Mouse (Mus musculus): ENCODE measurements around the gene Grin2b. TPM values are rescaled to one million over a fixed set of nuclear protein-coding genes. Genes with fewer than 3 reads are reported as not detected.
A peak's percentile ranks its signal among the peaks of the same experiment; 100 is the strongest.

Grin2b gene
- polyA plus RNA-seq (2016; fragmentation: Nextera tagmentation; extraction: Ambion mirVana), result 0.03 TPM in 1 of 2 replicates, not detected in the other

DNA sequence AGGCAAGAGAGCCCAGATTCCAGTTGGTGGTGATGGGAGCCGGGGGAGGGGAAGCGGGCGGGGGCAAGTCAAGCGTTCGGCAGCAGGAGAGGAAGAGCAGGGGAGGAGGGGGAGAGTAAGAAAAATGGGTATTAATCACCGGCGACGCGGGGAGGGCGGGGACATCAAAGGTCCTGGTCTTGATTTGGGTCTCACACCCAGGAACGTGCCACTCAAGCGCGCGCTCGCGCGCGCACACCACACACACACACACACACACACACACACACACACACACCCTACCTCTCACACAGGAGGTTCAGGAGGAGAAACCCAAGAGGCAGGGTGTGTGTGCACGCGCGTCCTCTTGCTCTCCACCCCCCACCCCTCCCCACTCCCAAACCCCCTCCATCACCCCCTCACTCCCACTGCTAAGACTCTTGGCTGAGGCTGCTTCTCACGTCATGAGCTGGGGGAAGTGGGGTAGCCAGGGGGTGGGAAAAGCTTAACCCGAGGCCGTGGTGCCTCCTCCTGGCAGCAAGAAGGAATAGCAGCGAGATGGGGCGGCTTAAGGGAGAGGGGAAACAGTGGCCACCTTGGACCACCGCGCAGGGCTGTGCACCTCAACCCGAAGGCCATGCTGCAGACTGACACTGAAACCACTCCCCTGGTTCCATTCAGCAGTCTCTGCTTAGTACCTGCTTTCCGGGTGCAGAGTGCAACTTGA is at the start of gene Grin2b:
Gene Grin2b (minus strand): TSS at position 321 of the 706 bp plus-strand sequence.
- H3K27ac ChIP-seq, result no peak within 1 kb of the TSS
- peaks cover 58% of the 10 kb centered on the region for H3K27me3 ChIP-seq (ENCODE audit: low read depth, poor library complexity, severe bottlenecking)
- 1% methylated on average over 19 of the region's 30 CpGs for WGBS

DNA sequence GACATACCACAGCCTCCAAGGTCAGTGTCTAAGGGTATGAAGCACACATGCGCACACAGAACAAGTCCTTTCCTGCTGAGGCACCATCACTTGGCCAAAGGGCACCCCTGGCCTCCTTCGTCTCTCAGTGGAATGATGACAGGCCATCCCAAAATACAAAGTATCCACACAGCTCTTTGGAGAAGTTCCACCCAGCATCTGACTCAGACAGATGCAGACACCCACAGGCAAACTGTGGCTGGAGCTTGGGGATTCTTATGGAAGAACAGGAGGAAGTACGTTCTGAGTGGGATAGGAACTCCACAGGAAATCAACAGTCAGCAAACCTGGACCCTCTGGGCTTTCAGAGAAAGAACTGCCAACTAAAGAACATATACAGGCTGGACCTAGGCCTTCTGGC is 48.6 kb upstream of the Grin2b start:
- no peaks in the 10 kb centered on the region for H3K36me3 ChIP-seq
- no peak overlapping the region for H3K27ac ChIP-seq
- no peaks in the 10 kb centered on the region for H3K9me3 ChIP-seq (replicated peaks)
- no peaks in the 10 kb centered on the region for H3K27me3 ChIP-seq (ENCODE audit: low read depth, poor library complexity, severe bottlenecking)
- H3K4me1 ChIP-seq, result no peaks in the 10 kb centered on the region
- WGBS, result 90% methylated on average over 3 of the region's 3 CpGs
- no peak for DNase-seq (ENCODE audit: low spot score)
- H3K4me3 ChIP-seq, result no peak overlapping the region

More for the DNA sequence above, at the start of gene Grin2b:
- H3K4me3 ChIP-seq, result peak within 1 kb of the TSS; percentile 57
- H3K36me3 ChIP-seq, result no peaks in the 10 kb centered on the region
- peak; percentile 60 for DNase-seq (ENCODE audit: low spot score)
- no peaks in the 10 kb centered on the region for H3K9me3 ChIP-seq (replicated peaks)
- H3K4me1 ChIP-seq, result peaks cover 21% of the 10 kb centered on the region

DNA sequence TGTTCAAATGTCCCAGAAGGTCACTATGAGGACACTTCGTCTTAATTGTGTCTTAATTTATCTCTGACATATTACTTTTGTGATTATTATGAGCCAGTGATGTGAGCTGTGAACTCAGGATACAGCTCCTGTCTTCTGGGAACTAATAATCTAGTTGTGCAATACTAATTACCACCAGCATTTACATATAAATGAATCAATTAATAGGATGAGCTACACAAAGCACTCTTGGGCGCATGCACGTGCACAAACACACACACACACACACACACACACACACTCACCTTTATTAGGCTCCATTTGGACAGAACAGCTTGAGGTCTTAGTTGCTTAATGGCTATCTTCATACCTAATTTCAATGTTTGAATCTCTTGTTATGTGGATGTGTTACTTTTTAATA is 37.1 kb upstream of the Grin2b start:
- H3K36me3 ChIP-seq, result no peaks in the 10 kb centered on the region
- H3K9me3 ChIP-seq (replicated peaks), result no peaks in the 10 kb centered on the region

DNA sequence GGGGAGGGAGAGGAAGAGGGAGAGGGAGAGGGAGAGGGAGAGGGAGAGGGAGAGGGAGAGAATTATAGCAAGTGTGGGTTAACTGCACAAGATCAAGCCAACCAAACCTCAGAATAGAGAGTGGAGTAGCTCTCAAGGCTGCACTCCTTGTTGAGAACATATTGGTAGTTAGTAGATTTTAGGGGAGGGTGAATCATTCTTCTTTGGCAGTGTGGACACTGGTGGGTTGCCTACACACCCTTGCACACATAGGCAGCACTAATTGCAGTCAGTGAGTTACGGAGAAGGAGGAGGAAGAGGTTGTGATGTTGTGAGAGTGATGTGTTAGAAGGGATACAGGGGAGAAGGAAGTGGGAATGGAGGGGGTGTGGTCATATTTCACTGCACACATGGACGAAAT is 26.5 kb upstream of the Grin2b start:
- H3K4me3 ChIP-seq, result no peak overlapping the region
- 83% methylated on average over 2 of the region's 2 CpGs for WGBS
- no peaks in the 10 kb centered on the region for H3K27me3 ChIP-seq (ENCODE audit: low read depth, poor library complexity, severe bottlenecking)
- no peaks in the 10 kb centered on the region for H3K4me1 ChIP-seq
- no peaks in the 10 kb centered on the region for H3K36me3 ChIP-seq
- no peak for DNase-seq (ENCODE audit: low spot score)
- H3K27ac ChIP-seq, result no peak overlapping the region
- no peaks in the 10 kb centered on the region for H3K9me3 ChIP-seq (replicated peaks)

More for the DNA sequence above, 37.1 kb upstream of the Grin2b start:
- 86% methylated on average over 3 of the region's 3 CpGs for WGBS
- DNase-seq (ENCODE audit: low spot score), result no peak
- H3K4me1 ChIP-seq, result no peaks in the 10 kb centered on the region
- no peak overlapping the region for H3K4me3 ChIP-seq
- H3K27ac ChIP-seq, result no peak overlapping the region
- H3K27me3 ChIP-seq (ENCODE audit: low read depth, poor library complexity, severe bottlenecking), result no peaks in the 10 kb centered on the region

DNA sequence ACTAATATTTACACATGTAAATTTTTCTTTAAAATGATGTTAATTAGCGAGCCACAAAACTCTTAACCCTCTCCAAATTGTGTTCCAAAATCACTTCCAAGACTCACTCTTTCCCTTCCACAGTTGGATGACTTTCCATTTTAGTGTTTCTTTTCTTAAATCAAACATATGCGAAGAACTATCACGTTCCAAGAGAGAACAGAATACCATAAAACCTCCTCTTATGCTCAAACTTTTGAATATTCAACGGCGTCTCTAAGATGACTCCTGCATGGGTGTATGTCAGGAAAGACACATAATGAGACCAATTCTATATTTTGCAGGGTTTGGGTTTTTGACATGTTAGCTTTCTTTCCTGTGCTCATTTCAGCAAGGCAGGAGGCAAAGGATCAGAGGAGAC is 21.3 kb upstream of the Grin2b start:
- H3K4me1 ChIP-seq, result no peaks in the 10 kb centered on the region
- no peak overlapping the region for H3K4me3 ChIP-seq
- H3K27me3 ChIP-seq (ENCODE audit: low read depth, poor library complexity, severe bottlenecking), result no peaks in the 10 kb centered on the region
- DNase-seq (ENCODE audit: low spot score), result no peak
- H3K27ac ChIP-seq, result no peak overlapping the region
- no peaks in the 10 kb centered on the region for H3K9me3 ChIP-seq (replicated peaks)
- H3K36me3 ChIP-seq, result no peaks in the 10 kb centered on the region
- 89% methylated on average over 5 of the region's 5 CpGs for WGBS

DNA sequence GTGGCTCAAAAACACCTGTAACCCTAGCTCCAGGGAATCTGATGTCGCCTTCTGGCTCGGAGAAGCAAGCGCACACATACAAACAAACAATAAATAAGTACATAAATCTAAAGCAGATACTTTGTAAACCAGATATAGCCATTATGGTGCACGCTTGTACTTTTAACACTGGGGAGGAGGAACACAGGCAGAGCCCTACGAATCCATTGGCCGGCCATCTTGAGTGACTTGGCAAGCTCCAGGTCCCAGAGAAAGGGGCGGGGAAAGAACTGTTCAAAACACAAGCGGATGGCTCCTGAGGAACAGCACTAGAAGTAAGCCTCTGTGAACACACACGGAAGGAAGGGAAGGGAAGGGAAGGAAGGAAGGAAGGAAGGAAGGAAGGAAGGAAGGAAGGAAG is 4.8 kb upstream of the Grin2b start:
- Histone ChIP-seq H3K4me3 (no peak overlapping the region), H3K27me3 (ENCODE audit: low read depth, poor library complexity, severe bottlenecking) (peaks cover 18% of the 10 kb centered on the region)
- 87% methylated on average over 9 of the region's 9 CpGs for WGBS

DNA sequence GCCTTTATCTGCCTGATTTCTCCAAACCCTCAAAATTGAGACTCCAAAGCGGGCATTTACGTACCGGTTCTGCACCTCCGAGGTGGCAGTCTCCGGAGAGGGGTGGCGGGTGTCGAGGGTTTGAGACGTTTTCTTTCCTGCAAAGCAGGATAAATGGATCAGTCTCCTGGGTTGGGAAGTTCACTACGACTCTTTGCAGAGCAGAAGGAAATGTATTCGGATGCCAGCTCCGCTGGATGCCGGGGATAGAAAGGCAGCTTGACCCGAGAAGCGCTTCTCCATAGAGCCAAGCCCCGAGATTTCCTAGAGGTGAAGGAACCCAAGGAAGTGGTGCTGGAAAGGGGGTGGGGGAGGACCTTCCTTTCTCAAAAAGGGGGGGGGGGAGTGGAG is 515 bp downstream of the Grin2b start:
- DNase-seq (ENCODE audit: low spot score), result peak; percentile 41
- peaks cover 58% of the 10 kb centered on the region for H3K27me3 ChIP-seq (ENCODE audit: low read depth, poor library complexity, severe bottlenecking)
- H3K27ac ChIP-seq, result no peak overlapping the region
- under 1% methylated on average over 15 of the region's 15 CpGs for WGBS
- peaks cover 21% of the 10 kb centered on the region for H3K4me1 ChIP-seq
- peak overlapping the region; percentile 57 for H3K4me3 ChIP-seq
- H3K9me3 ChIP-seq (replicated peaks), result no peaks in the 10 kb centered on the region
- no peaks in the 10 kb centered on the region for H3K36me3 ChIP-seq

More for the DNA sequence above, 4.8 kb upstream of the Grin2b start:
- Histone ChIP-seq H3K27ac (no peak overlapping the region), H3K4me1 (peaks cover 7% of the 10 kb centered on the region), H3K9me3 (replicated peaks) (no peaks in the 10 kb centered on the region), H3K36me3 (no peaks in the 10 kb centered on the region)
- DNase-seq (ENCODE audit: low spot score), result no peak

DNA sequence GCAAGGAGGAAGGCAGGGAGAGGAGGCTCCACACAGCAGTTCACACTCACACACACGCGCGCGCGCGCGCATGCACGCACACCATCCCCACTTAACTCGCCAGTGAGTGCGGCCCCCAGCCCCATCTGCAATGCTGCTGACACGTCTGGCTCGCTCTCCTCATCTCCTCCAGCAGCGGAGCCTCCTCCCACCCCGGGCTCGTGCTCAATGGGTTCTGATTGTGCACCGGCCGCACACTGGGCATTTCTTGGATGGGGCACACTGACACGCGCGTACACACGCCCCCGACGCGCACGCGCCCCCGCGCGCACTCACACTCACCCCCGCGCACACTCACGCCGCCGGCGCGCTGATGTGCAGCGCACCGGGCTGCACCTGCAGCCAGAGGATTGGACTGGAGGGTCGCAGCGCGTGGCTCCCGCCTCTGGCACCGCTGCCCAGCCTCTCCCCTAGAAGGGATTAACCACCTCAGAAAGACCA is 1.1 kb downstream of the Grin2b start:
- peak; percentile 53 for DNase-seq (ENCODE audit: low spot score)
- Histone ChIP-seq H3K36me3 (no peaks in the 10 kb centered on the region), H3K4me1 (peaks cover 21% of the 10 kb centered on the region), H3K9me3 (replicated peaks) (no peaks in the 10 kb centered on the region), H3K27ac (no peak overlapping the region), H3K27me3 (ENCODE audit: low read depth, poor library complexity, severe bottlenecking) (peaks cover 58% of the 10 kb centered on the region), H3K4me3 (peak overlapping the region; percentile 57)
- under 1% methylated on average over 43 of the region's 43 CpGs for WGBS

DNA sequence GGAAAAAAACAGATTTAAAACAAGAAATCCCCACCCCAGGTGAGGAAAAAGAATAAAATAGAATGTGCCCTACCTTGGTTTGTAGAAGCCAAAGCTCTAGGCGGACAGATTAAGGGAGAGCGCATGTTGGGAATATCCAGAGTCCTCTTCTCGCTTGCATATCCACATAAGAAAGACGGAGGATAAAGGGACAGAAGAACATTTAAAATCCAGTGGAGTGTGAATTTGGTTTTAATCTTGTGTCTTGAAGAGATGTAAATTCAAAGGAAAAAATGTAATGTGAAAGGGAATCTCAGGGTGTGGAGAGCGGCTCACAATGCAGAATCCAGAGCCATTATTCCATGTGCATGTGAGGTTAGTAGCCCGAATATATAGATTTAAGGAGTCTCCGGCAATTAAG is 2.0 kb downstream of the Grin2b start:
- H3K9me3 ChIP-seq (replicated peaks), result no peaks in the 10 kb centered on the region
- peaks cover 21% of the 10 kb centered on the region for H3K4me1 ChIP-seq
- 16% methylated on average over 7 of the region's 7 CpGs for WGBS
- H3K36me3 ChIP-seq, result no peaks in the 10 kb centered on the region
- H3K27me3 ChIP-seq (ENCODE audit: low read depth, poor library complexity, severe bottlenecking), result peaks cover 58% of the 10 kb centered on the region
- H3K27ac ChIP-seq, result no peak overlapping the region
- H3K4me3 ChIP-seq, result no peak overlapping the region
- no peak for DNase-seq (ENCODE audit: low spot score)

DNA sequence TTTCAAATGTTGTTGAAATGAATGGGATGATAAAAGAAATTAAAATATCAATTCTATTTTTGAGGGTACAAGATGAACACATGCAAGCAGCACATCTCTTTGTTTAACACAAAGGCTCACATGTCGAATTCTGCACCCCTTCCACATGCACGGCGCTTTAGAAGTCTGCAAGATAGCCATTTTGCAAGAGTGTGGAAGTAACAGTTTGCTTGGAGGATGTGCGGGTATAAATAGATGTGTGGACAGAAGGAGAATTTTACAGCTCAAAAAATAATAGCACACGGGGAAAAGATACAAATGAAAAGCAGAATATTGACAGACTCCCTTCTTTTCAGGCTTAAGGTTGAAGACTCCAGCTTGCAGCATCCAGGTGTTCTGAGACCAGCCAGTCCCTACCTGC is 2.9 kb downstream of the Grin2b start:
- Histone ChIP-seq H3K4me1 (peaks cover 21% of the 10 kb centered on the region), H3K4me3 (no peak overlapping the region), H3K27me3 (ENCODE audit: low read depth, poor library complexity, severe bottlenecking) (peaks cover 58% of the 10 kb centered on the region), H3K27ac (no peak overlapping the region), H3K36me3 (no peaks in the 10 kb centered on the region), H3K9me3 (replicated peaks) (no peaks in the 10 kb centered on the region)
- no peak for DNase-seq (ENCODE audit: low spot score)
- 84% methylated on average over 5 of the region's 5 CpGs for WGBS

DNA sequence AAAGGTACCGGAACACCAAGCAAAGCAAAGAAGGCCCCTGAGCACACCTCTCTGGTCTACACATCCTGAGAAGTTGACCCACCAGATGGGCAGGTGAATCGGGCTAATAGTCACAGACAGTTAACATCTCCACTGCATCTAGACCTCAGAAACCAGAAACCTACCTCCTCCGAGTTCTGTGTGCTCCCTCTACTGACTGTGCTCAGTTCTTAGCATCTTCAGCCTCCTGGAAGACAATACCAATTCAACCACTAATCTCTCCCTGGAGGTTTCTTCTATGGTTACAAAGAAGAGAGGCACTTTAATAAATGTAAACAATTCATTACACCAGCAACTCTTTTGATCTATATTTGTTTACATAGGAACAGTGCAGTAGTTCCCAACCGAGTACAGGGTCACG is 6.0 kb downstream of the Grin2b start:
- WGBS, result 82% methylated on average over 5 of the region's 5 CpGs
- Histone ChIP-seq H3K9me3 (replicated peaks) (no peaks in the 10 kb centered on the region), H3K27ac (no peak overlapping the region), H3K4me3 (no peak overlapping the region), H3K36me3 (no peaks in the 10 kb centered on the region), H3K4me1 (peaks cover 7% of the 10 kb centered on the region), H3K27me3 (ENCODE audit: low read depth, poor library complexity, severe bottlenecking) (peaks cover 33% of the 10 kb centered on the region)
- no peak for DNase-seq (ENCODE audit: low spot score)

DNA sequence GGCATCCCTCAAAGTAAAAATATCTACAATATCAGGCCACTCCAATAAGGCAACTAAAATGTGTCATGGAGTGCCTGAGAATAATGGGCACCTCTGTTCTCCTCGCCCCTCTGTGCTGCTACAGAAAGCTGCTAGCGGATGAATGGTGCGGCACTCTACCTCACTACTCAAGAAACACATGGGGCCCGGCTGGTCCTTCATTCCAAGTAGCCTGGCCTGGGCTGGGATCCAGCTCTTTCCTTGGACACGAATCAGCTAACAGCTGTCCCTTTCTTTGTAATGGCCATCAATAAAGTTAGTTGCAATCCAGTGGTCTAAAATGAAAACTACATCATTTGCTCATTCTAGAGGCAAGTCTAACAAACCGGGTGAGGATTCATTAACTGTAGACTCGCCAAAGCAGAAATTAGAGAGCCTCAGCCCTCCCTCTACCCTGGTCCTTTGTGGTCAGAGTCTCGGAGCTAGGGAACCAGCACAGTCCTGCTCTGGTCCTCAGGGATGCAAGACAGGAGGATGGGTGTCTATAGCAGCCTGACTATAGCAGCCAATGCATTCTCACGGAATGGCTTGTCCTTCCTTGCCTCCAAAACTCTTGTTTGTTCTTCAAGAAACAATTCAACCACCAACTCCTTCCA is 7.8 kb downstream of the Grin2b start:
- Histone ChIP-seq H3K27me3 (ENCODE audit: low read depth, poor library complexity, severe bottlenecking) (peaks cover 15% of the 10 kb centered on the region), H3K4me1 (no peaks in the 10 kb centered on the region), H3K27ac (no peak overlapping the region), H3K9me3 (replicated peaks) (no peaks in the 10 kb centered on the region), H3K36me3 (no peaks in the 10 kb centered on the region), H3K4me3 (no peak overlapping the region)
- WGBS, result 89% methylated on average over 9 of the region's 9 CpGs
- DNase-seq (ENCODE audit: low spot score), result no peak

DNA sequence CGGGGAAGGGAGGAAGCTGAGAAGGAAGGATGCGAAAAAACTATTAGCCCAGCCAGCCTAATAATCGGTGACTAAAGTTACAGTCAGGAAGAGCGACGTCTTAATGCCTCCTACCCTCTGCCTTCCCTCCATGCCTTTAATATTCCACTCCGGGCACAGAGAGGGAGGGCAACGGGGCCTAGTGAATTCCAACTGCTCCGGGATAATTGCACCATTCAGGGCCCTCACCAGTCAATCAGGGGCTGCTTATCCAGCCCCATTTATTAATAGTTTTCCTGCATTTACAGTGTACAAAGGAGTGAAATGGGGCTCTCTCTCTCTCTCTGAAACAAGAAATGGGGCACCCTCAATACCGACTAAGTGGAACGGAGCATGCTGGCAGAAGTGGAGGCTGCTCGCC is 11.2 kb downstream of the Grin2b start:
- WGBS, result 87% methylated on average over 11 of the region's 11 CpGs
- H3K27ac ChIP-seq, result no peak overlapping the region
- no peak for DNase-seq (ENCODE audit: low spot score)
- no peaks in the 10 kb centered on the region for H3K27me3 ChIP-seq (ENCODE audit: low read depth, poor library complexity, severe bottlenecking)
- H3K4me3 ChIP-seq, result no peak overlapping the region
- no peaks in the 10 kb centered on the region for H3K4me1 ChIP-seq
- H3K36me3 ChIP-seq, result no peaks in the 10 kb centered on the region
- H3K9me3 ChIP-seq (replicated peaks), result no peaks in the 10 kb centered on the region

Data from limb, embryonic 10.5 days (tissue).